Comparison of ENCODE assay signal across 16 mouse cellular contexts in the genomic region with DNA sequence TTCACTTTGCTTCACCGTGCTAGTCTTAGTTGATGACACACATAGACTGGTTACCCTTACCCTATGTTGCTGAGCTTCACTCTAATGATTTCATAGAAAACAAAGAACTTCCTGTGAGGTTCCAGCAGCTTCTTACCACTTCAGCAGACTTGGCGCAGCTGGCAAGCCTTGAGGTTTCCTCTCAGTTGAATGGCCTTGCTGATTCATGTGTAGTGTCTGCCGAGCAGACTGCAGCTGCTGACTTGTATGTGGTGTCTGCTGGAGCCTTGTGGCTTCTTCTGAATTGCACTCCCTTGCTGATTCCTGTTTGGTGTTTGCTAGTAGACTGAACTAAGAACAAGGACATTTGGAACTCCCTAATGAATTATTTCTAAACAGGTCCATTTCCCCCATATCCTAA.
DNase-seq lines count a peak whose midpoint lies in the region; ATAC-seq and TF ChIP-seq lines count a peak whose summit lies in the region.
"Had no signal": no experiment of that assay in that cellular context is flagged by ENCODE, and none has a peak within 500 bp of the region (broad histone marks: within the 10 kb centered on the region; RNA-seq: fewer than 3 reads in every experiment).

No protein-coding gene starts in this region.

- H3K4me3 ChIP-seq in forebrain, postnatal 0 days (ENCODE audit: low read depth, low read length), result no peak overlapping the region
- H3K4me3 ChIP-seq in forebrain, embryonic 11.5 days (ENCODE audit: low read depth, low read length), result no peak overlapping the region
- no peak overlapping the region for H3K4me3 ChIP-seq in thymus, adult 2 months (ENCODE audit: control insufficient read depth, insufficient read depth, low read length)
- H3K4me3 ChIP-seq in heart, embryonic 12.5 days, result no peak overlapping the region
- no peak overlapping the region for H3K4me3 ChIP-seq in hindbrain, embryonic 11.5 days (ENCODE audit: low read depth, low read length)
- H3K4me3 ChIP-seq: hindbrain, embryonic 13.5 days; limb, embryonic 12.5 days had no signal

- no peaks in the 10 kb centered on the region for H3K36me3 ChIP-seq in forebrain, postnatal 0 days (ENCODE audit: insufficient read depth)
- H3K36me3 ChIP-seq in forebrain, embryonic 11.5 days (ENCODE audit: control insufficient read depth, insufficient read depth, low read length), result no peaks in the 10 kb centered on the region
- H3K36me3 ChIP-seq in thymus, adult 2 months (ENCODE audit: control insufficient read depth, insufficient read depth, low read length), result no peaks in the 10 kb centered on the region
- 0 out of 2 replicates have a peak, but pooled peaks cover 6% of the 10 kb centered on the region for H3K36me3 ChIP-seq in heart, embryonic 12.5 days
- no peaks in the 10 kb centered on the region for H3K36me3 ChIP-seq in hindbrain, embryonic 11.5 days (ENCODE audit: control insufficient read depth, insufficient read depth, low read length)
- H3K36me3 ChIP-seq: hindbrain, embryonic 13.5 days; limb, embryonic 12.5 days had no signal

- 0 out of 2 replicates have a peak, but pooled peaks have one; percentile 20 for ATAC-seq in forebrain, postnatal 0 days
- ATAC-seq in forebrain, embryonic 11.5 days (replicated peaks; ENCODE audit: low FRiP score), result no peak
- ATAC-seq in heart, embryonic 12.5 days (ENCODE audit: insufficient number of reproducible peaks, low FRiP score), result no peak
- no peak for ATAC-seq in hindbrain, embryonic 11.5 days (ENCODE audit: low FRiP score)
- ATAC-seq: activated CD4-positive, CD25-positive, alpha-beta regulatory T cell, adult 4 months; lung, postnatal 0 days had no signal

- 68% methylated on average over 3 of the region's 3 CpGs for WGBS in forebrain, postnatal 0 days
- 87% methylated on average over 3 of the region's 3 CpGs for WGBS in forebrain, embryonic 11.5 days
- WGBS in thymus, adult 2 months, result 19% methylated on average over 3 of the region's 3 CpGs
- 74% methylated on average over 3 of the region's 3 CpGs for WGBS in heart, embryonic 12.5 days
- whole genome bisulfite sequencing in hindbrain, embryonic 11.5 days, result 79% methylated on average over 3 of the region's 3 CpGs

- no peaks in the 10 kb centered on the region for H3K27me3 ChIP-seq in forebrain, postnatal 0 days (ENCODE audit: insufficient read depth, low read length)
- H3K27me3 ChIP-seq in forebrain, embryonic 11.5 days (ENCODE audit: control insufficient read depth, insufficient read depth, low read length), result no peaks in the 10 kb centered on the region
- no peaks in the 10 kb centered on the region for H3K27me3 ChIP-seq in thymus, adult 2 months (ENCODE audit: control insufficient read depth, insufficient read depth, low read length)
- no peaks in the 10 kb centered on the region for H3K27me3 ChIP-seq in heart, embryonic 12.5 days (replicated peaks)
- no peaks in the 10 kb centered on the region for H3K27me3 ChIP-seq in hindbrain, embryonic 11.5 days (ENCODE audit: control insufficient read depth, insufficient read depth, low read length)
- H3K27me3 ChIP-seq: hindbrain, embryonic 13.5 days; limb, embryonic 12.5 days had no signal

- H3K9ac ChIP-seq in forebrain, postnatal 0 days, result no peak overlapping the region
- no peak overlapping the region for H3K9ac ChIP-seq in forebrain, embryonic 11.5 days (ENCODE audit: low read length)
- no peak overlapping the region for H3K9ac ChIP-seq in heart, embryonic 12.5 days
- H3K9ac ChIP-seq in hindbrain, embryonic 11.5 days (ENCODE audit: low read depth, low read length), result no peak overlapping the region
- H3K9ac ChIP-seq: hindbrain, embryonic 13.5 days; limb, embryonic 12.5 days had no signal

- no peak for TF ChIP-seq CTCF in forebrain, postnatal 0 days (IDR thresholded peaks at IDR 0.05; ENCODE audit: low read depth)
- no peak for TF ChIP-seq CTCF in thymus, adult 2 months (IDR thresholded peaks at IDR 0.05; ENCODE audit: borderline replicate concordance, control insufficient read depth, extremely low read depth, insufficient read depth, low read length, poor library complexity)

- DNase-seq in forebrain, postnatal 0 days, result no peak
- no peak for DNase-seq in forebrain, embryonic 11.5 days (ENCODE audit: low spot score)
- peak; percentile 77 for DNase-seq in thymus, postnatal 0 days (ENCODE audit: low spot score)
- no peak for DNase-seq in thymus, adult 2 months
- peak; percentile 23 for DNase-seq in induced T-regulatory cell, adult 2 months (ENCODE audit: low read depth)
- no peak for DNase-seq in spleen, adult 12 weeks (ENCODE audit: low spot score)
- DNase-seq in hindbrain, embryonic 11.5 days (ENCODE audit: low spot score), result no peak
- DNase-seq: cerebellum, adult 11 months; embryo, embryonic 11 days; midbrain, embryonic 14.5 days had no signal

- H3K27ac ChIP-seq in forebrain, postnatal 0 days (ENCODE audit: low read depth, low read length), result no peak overlapping the region
- H3K27ac ChIP-seq in forebrain, embryonic 11.5 days (ENCODE audit: low read depth, low read length), result no peak overlapping the region
- no peak overlapping the region for H3K27ac ChIP-seq in thymus, adult 2 months (ENCODE audit: control insufficient read depth, insufficient read depth, low read length)
- no peak overlapping the region for H3K27ac ChIP-seq in heart, embryonic 12.5 days (ENCODE audit: poor library complexity, severe bottlenecking)
- H3K27ac ChIP-seq in hindbrain, embryonic 11.5 days (ENCODE audit: low read depth, low read length), result no peak overlapping the region
- H3K27ac ChIP-seq: hindbrain, embryonic 13.5 days; kidney, postnatal 0 days; limb, embryonic 12.5 days had no signal

- H3K4me1 ChIP-seq in forebrain, postnatal 0 days (ENCODE audit: insufficient read depth), result 0 out of 2 replicates have a peak, but pooled peaks cover 8% of the 10 kb centered on the region
- no peaks in the 10 kb centered on the region for H3K4me1 ChIP-seq in forebrain, embryonic 11.5 days (replicated peaks; ENCODE audit: control insufficient read depth, insufficient read depth, low read length)
- peaks cover 14% of the 10 kb centered on the region for H3K4me1 ChIP-seq in thymus, adult 2 months (replicated peaks; ENCODE audit: control insufficient read depth, insufficient read depth, low read length)
- H3K4me1 ChIP-seq in heart, embryonic 12.5 days (replicated peaks), result no peaks in the 10 kb centered on the region; the same call in 1 of the 2 replicates
- H3K4me1 ChIP-seq in hindbrain, embryonic 11.5 days (replicated peaks; ENCODE audit: control insufficient read depth, insufficient read depth, low read length), result no peaks in the 10 kb centered on the region

- no peak overlapping the region for H3K4me2 ChIP-seq in forebrain, postnatal 0 days (ENCODE audit: low read depth)
- no peak overlapping the region for H3K4me2 ChIP-seq in forebrain, embryonic 11.5 days (ENCODE audit: low read depth, low read length, severe bottlenecking)
- H3K4me2 ChIP-seq in heart, embryonic 12.5 days, result no peak overlapping the region
- no peak overlapping the region for H3K4me2 ChIP-seq in hindbrain, embryonic 11.5 days (replicated peaks; ENCODE audit: low read depth, low read length)
- H3K4me2 ChIP-seq: hindbrain, embryonic 13.5 days; limb, embryonic 12.5 days had no signal

- no peaks in the 10 kb centered on the region for H3K9me3 ChIP-seq in forebrain, postnatal 0 days (ENCODE audit: low read length)
- H3K9me3 ChIP-seq in forebrain, embryonic 11.5 days (ENCODE audit: control insufficient read depth, low read length), result no peaks in the 10 kb centered on the region
- no peaks in the 10 kb centered on the region for H3K9me3 ChIP-seq in heart, embryonic 12.5 days (replicated peaks)
- H3K9me3 ChIP-seq in hindbrain, embryonic 11.5 days (ENCODE audit: control insufficient read depth, low read length), result no peaks in the 10 kb centered on the region
- H3K9me3 ChIP-seq: hindbrain, embryonic 13.5 days; limb, embryonic 12.5 days had no signal

- TF ChIP-seq POLR2A in thymus, adult 2 months (IDR thresholded peaks at IDR 0.05; ENCODE audit: control insufficient read depth, extremely low read depth, insufficient read depth, low read length, poor library complexity), result no peak

Comparison
In these comparisons a context has a peak if more than half of its experiments do, and no peak if none do; other contexts are left out.
1. DNase-seq: peak in thymus, postnatal 0 days (single experiment) and induced T-regulatory cell, adult 2 months (single experiment); none in forebrain, postnatal 0 days (single experiment), forebrain, embryonic 11.5 days (single experiment), thymus, adult 2 months (single experiment), spleen, adult 12 weeks (single experiment) and hindbrain, embryonic 11.5 days (single experiment).